Mouse (Mus musculus): ENCODE results near the gene Tmem178.

DNA sequence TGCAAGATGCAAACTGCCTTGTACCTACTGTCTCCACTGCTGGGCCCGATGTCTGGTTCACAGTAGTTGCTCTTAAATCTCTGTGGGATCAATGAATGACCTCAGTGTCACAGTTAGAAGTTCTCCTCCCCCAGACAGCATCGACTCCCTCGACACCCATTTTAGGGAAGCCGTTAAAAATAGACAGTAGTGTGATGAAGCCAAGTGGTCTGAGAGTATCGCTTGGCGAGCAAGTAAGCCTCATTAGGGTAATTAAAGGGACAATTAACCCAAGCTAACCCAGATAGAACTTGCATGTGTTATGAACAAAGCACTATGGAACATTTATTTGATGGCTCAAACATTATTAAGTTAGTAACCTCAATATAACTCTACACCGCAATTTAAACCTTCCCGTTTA, 60.9 kb downstream of the Tmem178 start:
- no peak for TF ChIP-seq CTCF (IDR thresholded peaks at IDR 0.05; ENCODE audit: low read depth, low read length)
- TF ChIP-seq POLR2A (IDR thresholded peaks at IDR 0.05; ENCODE audit: borderline replicate concordance, low read depth, low read length): no peak

Measured in bone marrow macrophage, adult 2 months (primary cell).